Mouse (Mus musculus): Measurements from ENCODE around the gene Gm9195.

DNA sequence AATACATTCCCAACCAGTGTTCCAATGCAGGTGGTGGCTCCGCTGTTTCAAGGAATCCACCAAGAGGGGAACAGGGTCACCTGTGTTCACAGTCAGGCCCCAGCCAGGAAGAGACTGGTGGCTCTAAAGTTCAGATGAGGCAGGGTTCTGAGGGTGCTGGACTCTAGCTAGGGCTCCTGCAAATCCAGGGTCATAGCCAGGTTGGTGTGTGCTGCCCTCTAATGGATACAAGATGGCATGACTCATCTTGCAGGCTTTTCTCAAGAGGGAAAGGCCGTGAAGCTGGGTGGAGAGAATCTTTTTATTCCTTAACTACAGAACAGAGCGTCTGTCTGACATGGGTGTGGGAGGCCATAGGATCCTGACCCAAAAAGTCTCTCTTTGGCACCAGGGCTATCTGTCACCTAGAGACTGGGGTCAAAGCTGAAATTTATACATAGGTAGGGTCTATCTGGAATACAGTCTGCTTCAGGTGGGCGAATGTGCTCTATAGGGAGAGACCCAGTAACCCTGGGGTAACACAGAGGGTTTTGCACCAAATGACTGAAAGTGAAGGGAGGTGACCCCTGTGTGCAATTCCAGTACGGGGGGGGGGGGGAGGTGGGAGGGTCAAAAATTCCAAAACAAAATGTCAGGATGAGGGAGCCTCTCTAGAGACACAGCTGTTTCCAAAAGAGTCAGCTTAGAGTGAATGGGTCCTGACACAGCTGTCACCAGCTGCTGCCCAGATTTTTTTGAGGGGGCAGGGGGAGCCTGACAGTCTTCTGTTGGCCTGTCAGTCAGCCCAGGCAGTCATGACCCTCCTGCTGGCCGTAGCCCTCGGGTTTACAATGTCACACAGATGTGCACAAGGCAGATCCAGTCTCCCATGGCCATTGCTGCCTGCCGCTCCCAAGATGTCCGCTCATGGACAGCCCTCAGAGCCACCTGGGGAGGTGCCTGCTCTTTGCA, 44.2 kb downstream of the Gm9195 start:
- TF ChIP-seq CTCF (conservative IDR thresholded peaks at IDR 0.05; ENCODE audit: insufficient read depth, insufficient read length, low read depth, low read length) (peak; percentile 71), POLR2A (IDR thresholded peaks at IDR 0.05; ENCODE audit: low read depth, low read length) (no peak)

Measured in kidney, adult 2 months (tissue).